Mouse (Mus musculus) splenic B cell, adult 2 months (primary cell): ENCODE measurements around the gene Tns2.
"Not testable (repeated sequence)": the region's sequence is repeated elsewhere in the genome, so short reads cannot be mapped to it uniquely, and the experiment has no call there.

ENCODE experiments used
- DNase-seq: peaks from one replicate; pipeline ENCODE4 v3.0.0-alpha.2; 2011; ENCODE audit warnings: low read depth, low spot score
- H3K27me3 ChIP-seq: 2 replicates; pipeline ENCODE4 v1.6.1; 2012; ENCODE audit warnings: mild to moderate bottlenecking, low read length, moderate library complexity, mixed read lengths; ENCODE audit not compliant: control insufficient read depth, poor library complexity, insufficient read depth, severe bottlenecking
- H3K36me3 ChIP-seq: 2 replicates; pipeline ENCODE4 v1.6.1; 2012; ENCODE audit warnings: mild to moderate bottlenecking, low read length, moderate library complexity, mixed read lengths; ENCODE audit not compliant: control insufficient read depth, poor library complexity, insufficient read depth, severe bottlenecking

Gene Tns2

DNA sequence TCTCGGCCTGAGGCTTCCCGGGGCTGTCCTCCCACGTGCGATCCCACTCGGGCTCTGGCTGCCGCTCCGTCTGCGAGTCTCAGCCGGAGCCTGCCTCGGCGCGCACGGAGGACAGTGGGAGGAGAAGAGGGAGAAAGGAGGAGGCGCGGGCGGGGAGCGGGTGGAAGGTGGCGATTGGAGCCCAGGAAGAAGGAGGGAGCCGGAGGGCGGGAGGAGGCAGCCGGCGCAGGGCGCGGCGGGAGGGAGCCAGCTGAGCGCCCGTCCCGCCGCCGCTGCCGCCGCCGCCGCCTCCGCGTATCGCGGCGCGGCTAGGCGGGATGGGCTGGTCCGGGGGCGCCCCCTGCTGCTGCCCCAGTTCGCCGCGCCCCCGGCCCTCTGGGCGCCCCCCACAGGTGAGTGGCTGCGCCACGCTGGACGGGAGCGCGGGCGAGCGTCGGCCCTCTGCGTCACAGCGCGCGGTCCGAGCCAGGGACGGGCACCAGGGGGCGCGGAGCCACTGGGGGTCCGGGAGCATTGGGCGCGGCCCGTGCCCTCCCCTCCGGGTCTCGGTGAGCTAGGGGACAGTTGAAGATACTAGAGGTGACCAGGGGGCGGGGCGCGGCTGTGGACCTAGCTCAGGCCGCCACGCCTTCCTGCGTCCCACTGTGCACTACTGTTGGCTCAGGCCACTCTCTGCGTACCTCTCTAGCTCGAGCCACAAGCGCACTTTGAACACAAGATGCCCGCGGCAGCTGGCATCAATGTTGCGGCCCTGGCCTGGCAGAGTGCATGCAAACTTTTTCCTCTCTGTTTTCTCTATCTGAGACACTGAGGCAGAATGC lies at the start of gene Tns2:
TSS of gene Tns2 (plus strand) at position 253 of the 821 bp plus-strand sequence.
- DNase-seq = peak; percentile 62
- peaks cover 6% of the 10 kb centered on the region for H3K36me3 ChIP-seq
- H3K27me3 ChIP-seq = no peaks in the 10 kb centered on the region

DNA sequence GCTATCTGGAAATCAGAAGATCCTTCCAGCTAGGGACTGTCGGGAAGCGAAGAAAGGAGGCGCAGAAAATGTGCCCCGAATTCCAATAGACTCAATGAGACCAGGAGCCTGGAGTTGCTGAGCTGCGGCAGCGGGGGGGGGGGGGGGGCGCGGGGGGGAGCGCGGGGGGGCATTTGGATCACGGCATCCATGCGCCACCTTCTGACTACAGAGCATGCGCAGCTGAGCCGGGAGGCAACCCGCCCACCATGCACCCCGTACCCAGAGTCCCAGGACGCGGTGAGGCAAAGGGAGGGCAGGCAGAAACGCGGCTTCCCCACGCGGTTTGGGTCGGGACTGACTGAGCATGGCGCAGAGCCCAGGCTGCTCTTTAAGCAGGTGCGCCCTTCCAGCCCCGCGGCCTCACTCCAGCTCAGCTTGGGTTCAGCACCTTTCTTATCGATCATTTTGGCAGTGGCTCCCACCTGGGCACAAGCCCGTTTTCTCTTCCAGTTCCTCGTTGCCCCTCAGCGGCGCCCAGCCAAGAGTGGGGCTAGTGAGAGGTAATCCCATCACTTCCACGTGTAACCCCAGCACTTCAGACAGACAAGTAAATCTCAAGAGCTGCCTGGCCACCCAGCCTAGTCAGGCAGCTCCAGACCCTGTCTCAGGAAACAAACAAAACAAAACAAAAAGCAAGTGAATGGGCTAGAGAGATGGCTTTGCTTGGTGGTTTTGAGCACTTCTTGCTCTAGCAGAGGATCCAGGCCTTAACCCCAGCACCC lies 48.1 kb upstream of the Tns2 start:
- H3K36me3 ChIP-seq = no peaks in the 10 kb centered on the region
- no peak for DNase-seq
- no peaks in the 10 kb centered on the region for H3K27me3 ChIP-seq

DNA sequence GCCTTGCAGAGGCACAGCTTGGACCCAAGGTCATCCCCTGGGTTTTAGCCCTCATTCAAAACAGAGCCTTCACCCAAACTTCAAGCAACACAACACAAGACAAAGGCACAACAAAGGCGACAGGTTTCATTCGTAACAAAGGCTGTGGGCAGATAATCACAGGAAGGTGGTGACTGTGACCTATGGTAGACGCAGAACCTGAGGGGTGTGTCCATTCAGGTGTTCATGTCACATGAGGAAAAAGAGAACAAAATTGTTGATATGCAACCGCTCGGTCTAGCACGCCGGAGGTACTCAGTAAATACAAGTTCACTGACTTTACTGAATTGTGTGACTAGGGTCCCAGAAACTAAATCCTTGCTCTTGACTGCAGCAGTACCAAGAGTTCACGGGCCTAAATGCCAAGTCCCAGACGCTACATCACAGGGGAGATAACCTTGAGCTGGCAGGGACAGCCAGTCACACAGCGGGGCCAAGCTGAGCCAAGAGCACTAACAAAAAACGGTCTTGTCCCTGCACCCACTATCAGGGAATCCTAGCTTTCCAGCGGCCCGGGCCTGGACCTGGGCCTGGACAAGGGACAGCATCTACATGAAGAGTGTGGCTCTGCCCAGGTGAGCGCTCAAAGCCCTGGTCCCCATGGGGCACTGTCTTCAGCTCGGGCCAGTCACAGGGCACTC lies 43.6 kb upstream of the Tns2 start:
- Histone ChIP-seq H3K36me3 (no peaks in the 10 kb centered on the region), H3K27me3 (no peaks in the 10 kb centered on the region)
- DNase-seq = no peak

DNA sequence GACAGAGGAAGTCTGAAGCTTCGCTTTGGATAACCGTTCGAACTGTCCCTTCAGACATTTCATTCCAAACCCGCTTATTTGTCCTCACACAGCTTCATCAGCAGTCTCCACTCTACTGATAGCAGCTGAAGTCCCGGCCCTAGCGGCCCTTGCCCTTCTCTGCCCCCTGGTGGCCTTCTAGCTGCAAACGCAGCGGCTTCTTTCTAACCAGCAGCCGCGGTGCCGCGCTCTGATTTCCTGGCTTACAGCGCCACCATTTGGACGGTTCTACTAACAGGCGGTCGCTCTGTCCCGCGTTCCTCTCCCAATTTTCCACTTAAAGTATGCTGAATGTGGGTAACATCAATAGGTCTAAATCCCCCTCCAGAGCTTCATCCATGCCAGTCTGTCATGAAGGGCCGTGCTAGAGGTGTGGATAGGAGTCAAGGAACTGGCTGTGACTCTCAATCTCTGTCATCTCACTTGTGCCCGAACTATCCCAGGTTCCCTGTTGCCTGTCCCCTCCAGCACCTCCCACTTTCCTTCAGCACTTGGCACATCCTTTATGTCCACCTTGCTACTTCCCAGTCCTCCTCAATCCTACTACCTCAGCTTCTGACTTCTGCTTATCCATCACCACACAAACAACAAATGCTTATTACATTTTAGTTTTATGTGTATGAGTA lies 34.4 kb upstream of the Tns2 start:
- H3K36me3 ChIP-seq = no peaks in the 10 kb centered on the region
- peak; percentile 93 for DNase-seq
- no peaks in the 10 kb centered on the region for H3K27me3 ChIP-seq

DNA sequence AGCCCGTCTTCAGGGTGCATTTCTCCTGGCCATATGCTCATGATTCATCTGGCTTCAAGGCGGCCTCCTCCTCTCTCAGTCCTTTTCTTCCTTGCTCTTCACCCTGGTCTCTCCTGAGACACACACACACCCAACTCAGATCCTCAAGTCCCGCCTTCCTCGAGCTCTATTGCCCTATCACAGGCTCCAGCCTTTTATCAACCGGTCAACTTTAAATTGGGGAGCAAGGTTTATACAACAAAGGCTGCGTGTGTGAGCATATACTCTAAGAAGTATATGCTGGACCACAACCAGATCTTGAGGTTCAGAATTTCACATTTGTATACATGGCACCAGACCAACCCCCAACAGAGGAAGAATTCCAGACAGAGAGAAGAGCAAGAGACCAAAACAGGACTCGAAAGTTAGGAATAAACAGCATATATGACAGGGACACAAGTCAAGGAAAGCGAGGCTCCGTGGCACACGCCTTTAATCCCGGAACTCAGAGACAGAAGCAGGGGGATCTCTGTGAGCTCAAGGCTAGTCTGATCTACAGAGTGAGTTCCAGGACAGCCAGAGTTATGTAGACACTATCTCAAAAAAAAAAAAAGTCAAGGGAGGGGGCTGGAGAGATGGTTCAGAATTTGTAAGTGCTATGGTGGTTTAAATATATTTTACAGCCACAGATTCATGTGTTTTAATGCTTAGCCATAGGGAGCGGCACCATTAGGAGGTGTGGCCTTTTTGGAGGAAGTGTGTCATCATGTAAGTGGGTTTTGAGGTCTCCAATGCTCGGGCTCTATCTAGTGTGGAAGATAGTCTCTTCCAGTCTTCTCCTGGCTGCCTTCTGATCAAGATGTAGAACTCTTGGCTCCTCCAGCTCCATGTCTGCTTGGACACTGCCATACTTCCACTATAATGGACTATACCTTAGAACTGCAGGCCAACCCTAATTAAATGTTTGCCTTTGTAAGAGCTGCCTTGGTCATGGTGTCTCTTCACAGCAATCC lies 29.4 kb upstream of the Tns2 start:
- H3K27me3 ChIP-seq = no peaks in the 10 kb centered on the region
- DNase-seq = no peak
- no peaks in the 10 kb centered on the region for H3K36me3 ChIP-seq

DNA sequence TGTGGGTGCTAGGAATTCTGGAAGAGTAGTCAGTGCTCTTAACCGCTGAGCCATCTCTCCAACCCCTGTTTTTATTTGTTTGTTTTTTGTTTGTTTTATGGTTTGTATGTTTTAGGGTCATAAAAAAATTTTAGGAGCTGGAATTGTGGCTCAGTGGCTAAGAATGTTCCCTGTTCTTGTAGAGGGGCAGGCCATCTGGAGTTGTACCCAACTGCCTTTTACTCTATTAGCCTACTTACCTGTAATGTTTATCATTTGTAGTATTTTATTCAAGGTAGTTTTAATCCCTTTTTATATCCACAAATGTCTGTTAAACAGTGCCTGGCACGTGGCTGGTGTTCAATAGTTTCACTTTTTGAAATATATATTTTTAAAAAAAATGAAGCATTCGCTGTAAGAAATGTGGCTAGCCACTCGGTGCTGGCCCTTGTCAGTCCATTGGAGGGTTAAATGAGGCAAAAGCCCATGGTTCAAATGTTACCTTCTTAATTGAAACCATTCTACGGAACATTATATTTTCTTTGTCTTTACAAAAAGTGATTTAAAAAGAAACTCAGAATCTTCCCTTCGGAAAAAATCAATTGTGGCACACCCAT lies 27.2 kb upstream of the Tns2 start:
- Histone ChIP-seq H3K27me3 (no peaks in the 10 kb centered on the region), H3K36me3 (no peaks in the 10 kb centered on the region)
- DNase-seq = no peak

DNA sequence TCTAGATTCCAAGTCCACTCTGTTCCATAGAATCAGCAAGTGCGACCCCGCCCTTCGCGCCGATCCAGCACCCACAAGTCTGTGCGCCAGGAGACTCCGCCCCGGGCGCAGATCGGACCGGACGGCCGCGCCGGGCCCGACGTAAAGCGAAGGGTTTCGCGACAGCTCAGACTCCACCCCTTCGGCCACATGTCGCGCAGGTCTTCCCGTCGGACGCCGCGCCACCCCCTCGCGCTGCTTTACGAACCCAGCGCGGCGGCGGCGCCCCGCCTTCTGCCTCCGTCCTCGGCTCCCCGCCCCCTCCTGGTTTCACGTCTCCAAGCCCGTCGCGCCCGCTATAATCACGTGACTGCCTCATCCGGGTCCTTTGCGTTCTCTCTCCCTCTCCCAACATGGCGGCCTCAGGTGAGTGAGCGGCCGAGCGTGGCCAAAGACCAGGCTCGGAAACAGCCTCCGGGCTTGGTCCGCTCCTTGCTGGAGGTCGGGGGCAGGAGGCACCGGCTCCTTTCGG lies 26.6 kb upstream of the Tns2 start, which contains the start of gene Eif4b:
TSS of gene Eif4b (plus strand) at position 215 of the 511 bp plus-strand sequence.
- no peaks in the 10 kb centered on the region for H3K36me3 ChIP-seq
- no peaks in the 10 kb centered on the region for H3K27me3 ChIP-seq
- DNase-seq = peak; percentile 99

DNA sequence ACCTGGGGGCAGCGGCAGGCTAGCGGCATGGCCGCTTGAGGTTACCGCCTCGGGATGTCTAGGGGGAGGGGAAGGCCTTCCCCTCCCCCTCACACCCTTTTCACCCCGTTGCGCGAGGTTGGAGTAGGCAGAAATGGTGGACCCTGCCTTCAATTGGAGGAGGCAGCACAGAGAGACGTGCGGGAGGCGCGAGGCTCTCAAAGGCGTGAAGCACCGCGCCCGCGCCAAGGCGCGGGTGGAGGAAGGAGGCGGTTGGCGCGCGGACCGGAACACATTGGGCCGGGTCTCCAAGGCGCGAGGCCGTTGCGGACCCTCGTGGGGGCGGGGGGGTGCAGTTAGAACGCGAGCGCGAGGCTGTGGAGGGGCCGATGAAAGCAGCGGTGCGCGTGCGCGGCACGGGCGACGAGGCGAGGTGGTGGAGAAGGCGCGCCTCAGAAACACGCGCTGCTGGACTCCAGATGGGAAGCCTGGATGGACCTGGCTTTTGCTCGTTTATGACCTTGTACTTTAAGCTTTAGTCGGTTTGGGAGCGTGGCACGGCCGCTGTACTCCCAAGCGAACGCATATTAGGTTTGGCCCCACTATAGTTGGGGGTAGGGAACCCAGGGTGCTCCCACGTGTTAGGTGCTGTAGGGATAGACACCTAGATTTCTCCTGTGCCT lies 26.0 kb upstream of the Tns2 start:
- Histone ChIP-seq H3K36me3 (no peaks in the 10 kb centered on the region), H3K27me3 (no peaks in the 10 kb centered on the region)
- DNase-seq = peak; percentile 61

DNA sequence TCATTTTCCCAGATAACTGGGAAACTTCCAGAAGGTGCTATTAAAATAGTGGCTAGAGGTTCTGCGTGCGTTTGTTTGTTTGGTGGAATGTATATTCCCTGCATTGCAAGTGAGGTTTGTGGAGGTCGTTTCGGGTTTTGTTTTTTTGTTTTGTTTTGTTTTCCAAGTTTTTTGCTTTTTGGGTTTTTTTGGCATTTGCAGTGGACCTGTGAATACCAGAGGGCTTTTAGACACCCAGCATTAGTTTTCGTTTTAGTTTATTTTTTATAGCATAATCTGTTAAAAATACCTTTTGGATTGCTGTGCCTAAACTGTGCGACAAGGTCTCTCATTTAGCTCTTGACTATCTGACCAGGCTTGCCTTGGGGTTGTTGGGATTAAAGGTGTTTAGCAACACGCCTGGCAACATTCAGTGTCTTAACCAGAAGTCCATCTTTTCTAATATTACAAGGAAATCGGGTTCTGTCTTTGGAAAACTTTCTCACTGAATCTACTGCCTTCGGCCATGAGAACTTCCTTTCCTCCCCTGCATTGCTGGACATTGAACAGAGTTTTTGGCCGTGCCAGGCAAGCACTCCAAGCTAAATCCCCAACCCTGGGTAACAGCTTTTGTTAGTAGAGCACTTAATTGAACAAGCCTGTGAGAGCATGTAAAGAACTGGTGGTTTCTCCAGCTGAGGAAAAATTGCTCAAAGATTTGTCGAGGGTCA lies 25.2 kb upstream of the Tns2 start:
- no peak for DNase-seq
- Histone ChIP-seq H3K27me3 (no peaks in the 10 kb centered on the region), H3K36me3 (no peaks in the 10 kb centered on the region)

DNA sequence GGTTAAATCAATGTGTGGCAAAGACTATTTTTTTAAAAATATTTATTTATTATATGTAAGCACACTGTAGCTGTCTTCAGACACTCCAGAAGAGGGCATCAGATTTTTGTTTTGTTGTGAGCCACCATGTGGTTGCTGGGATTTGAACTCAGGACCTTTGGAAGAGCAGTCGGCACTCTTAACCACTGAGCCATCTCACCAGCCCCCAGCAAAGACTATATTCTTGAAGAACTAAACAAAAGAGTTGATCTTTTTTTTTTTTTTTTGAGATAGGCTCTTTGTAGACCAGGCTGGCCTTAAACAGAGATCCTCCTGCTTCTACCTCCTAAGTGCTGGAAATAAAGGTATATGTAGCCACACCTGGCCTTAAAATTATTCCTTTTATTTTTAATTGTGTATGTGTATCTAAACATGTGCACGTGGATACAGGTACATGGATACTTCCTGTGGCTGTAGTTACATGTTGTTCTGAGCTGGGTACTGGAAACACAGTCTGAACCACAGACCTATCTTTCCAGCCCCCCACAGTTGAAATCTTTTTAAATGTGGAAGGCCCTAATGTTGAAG lies 23.0 kb upstream of the Tns2 start:
- DNase-seq = no peak
- peaks cover 3% of the 10 kb centered on the region; the same call in 1 of the 2 replicates for H3K36me3 ChIP-seq
- no peaks in the 10 kb centered on the region for H3K27me3 ChIP-seq

DNA sequence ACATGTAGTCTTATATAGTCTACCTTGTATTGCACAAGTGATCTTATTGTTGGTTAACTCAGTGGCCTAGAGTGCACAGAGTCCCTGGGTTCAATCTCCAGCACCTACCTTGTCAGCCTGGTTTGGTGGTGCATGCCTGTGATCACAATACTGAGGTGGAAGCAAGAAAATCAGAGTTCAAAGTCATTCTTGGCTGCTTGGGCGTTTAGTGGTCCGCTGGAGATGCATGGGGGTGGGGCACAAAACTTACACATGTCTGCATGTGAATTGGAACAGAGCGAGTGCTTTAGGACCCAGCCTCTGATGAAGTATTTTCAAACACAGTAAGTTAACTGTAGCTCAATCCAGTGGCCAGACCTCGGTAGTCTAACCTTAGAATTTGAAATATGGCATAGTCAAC lies 21.0 kb upstream of the Tns2 start:
- no peak for DNase-seq
- Histone ChIP-seq H3K36me3 (peaks cover 6% of the 10 kb centered on the region), H3K27me3 (no peaks in the 10 kb centered on the region)

DNA sequence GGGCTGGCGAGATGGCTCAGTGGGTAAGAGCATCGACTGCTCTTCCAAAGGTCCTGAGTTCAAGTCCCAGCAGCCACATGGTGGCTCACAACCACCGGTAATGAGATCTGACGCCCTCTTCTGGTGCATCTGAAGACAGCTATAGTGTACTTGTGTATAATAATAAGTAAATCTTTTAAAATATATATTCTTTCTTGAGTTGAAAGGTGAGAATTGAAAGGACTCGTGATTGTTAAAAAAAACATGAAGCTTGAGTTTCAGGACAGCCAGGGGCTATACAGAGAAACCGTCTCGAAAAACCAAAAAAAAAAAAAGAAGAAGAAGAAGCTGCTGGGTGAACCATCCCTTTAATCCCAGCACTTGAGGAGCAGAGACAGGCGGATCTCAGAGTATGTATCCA lies 20.3 kb upstream of the Tns2 start:
- peaks cover 10% of the 10 kb centered on the region for H3K36me3 ChIP-seq
- DNase-seq, H3K27me3 ChIP-seq: not testable (repeated sequence)
